Mouse (Mus musculus): ENCODE results near the gene Wscd2.

- TF ChIP-seq GATA1 (IDR thresholded peaks at IDR 0.05; ENCODE audit: low read length) (no peak), TAL1 (IDR thresholded peaks at IDR 0.05; ENCODE audit: low read length) (no peak)
These were observed 100.0 kb downstream of the Wscd2 start for GRCm38 (mm10) chr5:113590010-113590640.
